Mouse (Mus musculus) forebrain, embryonic 15.5 days (tissue): ENCODE data around the gene Chrna10. TPM values are rescaled to one million over a fixed set of nuclear protein-coding genes. Genes with fewer than 3 reads are reported as not detected.

Experiments used
- ATAC-seq: fragments of 200-750 bp; cut with Nextera tagmentation; replicated peaks from 2 replicates; pipeline ENCODE4 v1.8.0; 2017; ENCODE audit warnings: mild to moderate bottlenecking, moderate TSS enrichment, moderate library complexity
- H3K27ac ChIP-seq: fragments of 300-500 bp; sonication (generic); replicated peaks from 2 replicates; pipeline ENCODE4 v1.5.1; 2015; ENCODE audit warnings: mild to moderate bottlenecking, inconsistent platforms
- H3K27me3 ChIP-seq: fragments of 300-500 bp; sonication (generic); 2 replicates; pipeline ENCODE4 v1.6.1; 2015; ENCODE audit warnings: inconsistent platforms
- H3K36me3 ChIP-seq: fragments of 300-500 bp; sonication (generic); 2 replicates; pipeline ENCODE4 v1.6.1; 2015; ENCODE audit warnings: mild to moderate bottlenecking, inconsistent platforms
- H3K4me1 ChIP-seq: fragments of 300-500 bp; sonication (generic); 2 replicates; pipeline ENCODE4 v1.6.1; 2015; ENCODE audit warnings: inconsistent platforms
- H3K4me2 ChIP-seq: fragments of 300-500 bp; sonication (generic); replicated peaks from 2 replicates; pipeline ENCODE4 v1.6.1; 2015; ENCODE audit warnings: mild to moderate bottlenecking, inconsistent platforms
- H3K4me3 ChIP-seq: fragments of 300-500 bp; sonication (generic); 2 replicates; pipeline ENCODE4 v1.5.1; 2015; ENCODE audit warnings: mild to moderate bottlenecking, inconsistent platforms
- H3K9ac ChIP-seq: fragments of 300-500 bp; sonication (generic); replicated peaks from 2 replicates; pipeline ENCODE4 v1.6.1; 2015; ENCODE audit warnings: mild to moderate bottlenecking, inconsistent platforms
- H3K9me3 ChIP-seq: fragments of 300-500 bp; sonication (generic); 2 replicates; pipeline ENCODE4 v1.6.1; 2016; ENCODE audit warnings: inconsistent platforms
- WGBS: fragments of 180-500 bp; shearing (Covaris S2); methylation state at CpG from one replicate; pipeline ENCODE4 v1.1.7; 2015; ENCODE audit warnings: mixed read lengths; 5-methylcytosine and 5-hydroxymethylcytosine counted together
- polyA plus RNA-seq: library from polyadenylated mRNA; unstranded; fragments of >200 nt; fragmentation: Nextera tagmentation; extraction: Ambion mirVana; gene quantifications from 2 replicates; pipeline ENCODE4 v1.2.1, GENCODE M21; 2015

Gene Chrna10
- polyA plus RNA-seq, 1 experiment from 2014 or later = not detected

DNA sequence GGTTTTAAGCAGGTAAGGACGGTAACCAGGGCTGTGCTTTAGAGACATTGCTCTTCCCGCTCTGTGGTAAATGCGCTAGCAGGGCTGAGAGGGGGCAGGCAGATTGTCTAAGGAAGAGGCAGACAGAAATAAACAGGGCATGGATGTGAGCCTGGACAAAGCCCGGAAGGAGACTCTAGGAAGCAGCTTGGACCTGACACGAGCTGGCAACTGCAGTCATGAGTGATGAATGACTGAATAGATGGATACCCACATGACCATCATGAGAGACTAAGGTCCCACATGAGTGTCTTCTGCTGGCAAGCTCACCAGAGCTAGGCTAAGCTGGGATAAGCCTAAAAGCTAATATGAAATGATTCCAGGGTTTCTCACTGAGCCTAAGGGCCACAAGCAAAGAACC lies 12.5 kb downstream of the Chrna10 start:
- no peak for ATAC-seq
- Histone ChIP-seq H3K27me3 (0 out of 2 replicates have a peak, but pooled peaks cover 3% of the 10 kb centered on the region), H3K4me2 (no peak overlapping the region), H3K36me3 (no peaks in the 10 kb centered on the region), H3K4me1 (peaks cover 24% of the 10 kb centered on the region), H3K9me3 (no peaks in the 10 kb centered on the region), H3K4me3 (no peak overlapping the region), H3K9ac (no peak overlapping the region), H3K27ac (no peak overlapping the region)
- 74% methylated on average over 5 of the region's 5 CpGs for WGBS

DNA sequence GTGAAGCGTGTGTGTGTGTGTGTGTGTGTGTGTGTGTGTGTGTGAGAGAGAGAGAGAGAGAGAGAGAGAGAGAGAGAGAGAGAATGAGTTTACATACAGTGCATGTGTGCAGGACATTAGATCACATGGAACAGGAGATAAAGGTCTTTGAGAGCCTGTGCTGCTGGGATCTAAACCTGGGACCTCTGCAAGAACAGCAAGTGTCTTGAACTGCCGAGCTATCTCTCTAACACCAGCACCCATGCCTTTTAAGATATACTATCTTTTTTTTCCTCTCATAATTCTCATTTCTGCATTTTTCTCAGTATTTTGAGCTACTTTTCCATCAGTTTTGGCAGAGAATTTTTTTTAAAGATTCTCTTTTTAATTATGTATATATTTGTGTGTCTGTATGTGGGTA lies 13.1 kb downstream of the Chrna10 start:
- no peak overlapping the region for H3K9ac ChIP-seq
- H3K4me3 ChIP-seq = no peak overlapping the region
- no peaks in the 10 kb centered on the region for H3K9me3 ChIP-seq
- no peak for ATAC-seq
- peaks cover 24% of the 10 kb centered on the region for H3K4me1 ChIP-seq
- no peaks in the 10 kb centered on the region for H3K36me3 ChIP-seq
- H3K4me2 ChIP-seq = no peak overlapping the region
- no peak overlapping the region for H3K27ac ChIP-seq
- 0 out of 2 replicates have a peak, but pooled peaks cover 6% of the 10 kb centered on the region for H3K27me3 ChIP-seq
- WGBS = 88% methylated on average over 2 of the region's 2 CpGs

DNA sequence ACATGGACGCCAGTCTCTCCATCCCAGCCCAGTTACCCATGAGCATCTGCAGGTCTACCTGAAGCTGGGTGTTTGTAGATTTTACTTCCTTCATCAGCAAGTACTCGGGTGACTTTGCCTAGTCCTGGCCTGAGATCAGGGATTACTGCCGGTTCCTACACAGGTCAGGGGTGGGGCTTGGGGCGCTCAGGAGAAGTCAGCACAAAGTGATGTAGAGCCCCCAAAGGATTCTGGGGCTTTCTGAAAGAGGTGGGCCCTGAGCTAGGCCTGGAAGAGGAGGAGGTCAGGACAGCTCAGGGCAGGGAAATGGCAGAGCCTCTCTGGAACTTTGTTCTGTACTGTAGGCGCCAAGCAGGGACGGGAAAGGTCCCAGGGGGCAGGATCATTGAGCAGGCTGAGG lies 13.9 kb downstream of the Chrna10 start:
- ATAC-seq = no peak
- no peaks in the 10 kb centered on the region for H3K36me3 ChIP-seq
- H3K9me3 ChIP-seq = no peaks in the 10 kb centered on the region
- H3K27me3 ChIP-seq = 0 out of 2 replicates have a peak, but pooled peaks cover 6% of the 10 kb centered on the region
- H3K4me1 ChIP-seq = peaks cover 24% of the 10 kb centered on the region
- H3K27ac ChIP-seq = no peak overlapping the region
- H3K9ac ChIP-seq = no peak overlapping the region
- no peak overlapping the region for H3K4me2 ChIP-seq
- WGBS = 46% methylated on average over 6 of the region's 6 CpGs
- no peak overlapping the region for H3K4me3 ChIP-seq

DNA sequence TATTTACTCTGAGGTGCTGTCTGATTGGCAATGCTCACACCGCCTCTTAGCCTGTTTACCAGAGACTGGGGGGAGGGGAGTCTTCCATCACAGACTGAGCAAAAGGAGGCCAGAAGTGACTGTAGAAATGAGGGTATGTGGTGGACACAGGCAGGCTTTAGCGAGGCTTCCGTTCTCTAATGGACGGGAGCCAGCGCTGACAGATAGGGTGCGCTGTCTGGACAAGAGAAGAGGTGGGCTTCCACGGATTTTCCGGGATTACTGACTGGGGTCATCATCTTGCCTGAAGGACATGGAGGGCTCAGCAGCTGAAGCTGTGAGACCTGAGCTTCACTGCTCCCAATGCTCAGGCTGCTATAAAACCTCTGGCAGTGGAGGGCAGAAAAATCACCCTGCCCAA lies 14.4 kb downstream of the Chrna10 start:
- no peak overlapping the region for H3K27ac ChIP-seq
- H3K4me1 ChIP-seq = peaks cover 23% of the 10 kb centered on the region
- H3K9ac ChIP-seq = no peak overlapping the region
- no peak for ATAC-seq
- no peaks in the 10 kb centered on the region for H3K36me3 ChIP-seq
- no peaks in the 10 kb centered on the region for H3K9me3 ChIP-seq
- 54% methylated on average over 8 of the region's 8 CpGs for WGBS
- H3K4me3 ChIP-seq = no peak overlapping the region
- 0 out of 2 replicates have a peak, but pooled peaks cover 6% of the 10 kb centered on the region for H3K27me3 ChIP-seq
- H3K4me2 ChIP-seq = no peak overlapping the region

DNA sequence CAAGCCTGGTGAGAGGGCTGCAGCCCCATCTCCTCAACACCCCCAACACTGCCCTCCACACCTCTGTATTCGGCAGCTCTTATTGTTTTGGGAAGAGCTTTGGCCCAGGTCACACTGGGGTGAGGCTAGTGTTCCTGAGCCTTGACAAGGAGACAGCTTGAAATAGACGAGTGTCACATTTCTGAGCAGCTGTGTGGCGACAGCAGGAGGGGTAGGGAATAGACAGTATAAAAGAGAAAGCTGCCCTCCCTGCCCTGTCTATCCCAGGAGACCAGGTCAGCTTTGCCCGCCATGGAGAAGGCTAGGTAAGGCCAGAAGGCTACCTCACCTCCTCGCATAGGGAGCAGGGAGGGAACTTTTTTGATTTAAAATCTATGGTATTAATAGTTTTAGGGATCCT lies 15.1 kb downstream of the Chrna10 start, which contains the start of gene Art1:
Gene Art1, plus strand, starts transcription at position 257 of the 400 bp plus-strand sequence.
- WGBS = 46% methylated on average over 5 of the region's 5 CpGs
- no peak for ATAC-seq
- H3K9ac ChIP-seq = no peak within 1 kb of the TSS

DNA sequence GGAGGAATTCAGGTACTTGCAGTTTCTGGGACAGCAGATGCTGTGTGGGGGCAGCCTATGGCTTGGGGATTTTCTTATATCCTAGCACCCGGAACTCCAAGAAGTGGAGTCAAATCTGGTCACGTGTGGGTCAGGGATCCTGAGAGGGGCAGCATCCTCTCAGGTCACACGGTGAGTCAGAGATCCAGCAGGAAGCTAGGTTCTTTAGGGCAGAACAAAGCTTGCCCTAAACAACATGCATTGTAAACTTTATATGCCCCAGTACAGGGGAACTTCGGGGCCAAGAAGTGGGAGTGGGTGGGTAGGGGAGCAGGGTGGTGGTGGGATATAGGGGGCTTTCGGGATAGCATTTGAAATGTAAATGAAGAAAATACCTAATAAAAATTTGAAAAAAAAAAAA lies 15.8 kb downstream of the Chrna10 start:
- WGBS = 62% methylated on average over 5 of the region's 5 CpGs
- H3K9me3 ChIP-seq = no peaks in the 10 kb centered on the region
- H3K27ac ChIP-seq = no peak overlapping the region
- peaks cover 15% of the 10 kb centered on the region for H3K4me1 ChIP-seq
- no peak overlapping the region for H3K4me3 ChIP-seq
- no peak for ATAC-seq
- no peak overlapping the region for H3K9ac ChIP-seq
- no peaks in the 10 kb centered on the region for H3K36me3 ChIP-seq
- H3K4me2 ChIP-seq = no peak overlapping the region
- H3K27me3 ChIP-seq = 0 out of 2 replicates have a peak, but pooled peaks cover 6% of the 10 kb centered on the region

More for the DNA sequence above, 15.1 kb downstream of the Chrna10 start, which contains the start of gene Art1:
- Histone ChIP-seq H3K9me3 (no peaks in the 10 kb centered on the region), H3K27me3 (0 out of 2 replicates have a peak, but pooled peaks cover 6% of the 10 kb centered on the region), H3K4me3 (no peak within 1 kb of the TSS), H3K4me2 (no peak within 1 kb of the TSS), H3K36me3 (no peaks in the 10 kb centered on the region), H3K4me1 (peaks cover 15% of the 10 kb centered on the region), H3K27ac (no peak within 1 kb of the TSS)

DNA sequence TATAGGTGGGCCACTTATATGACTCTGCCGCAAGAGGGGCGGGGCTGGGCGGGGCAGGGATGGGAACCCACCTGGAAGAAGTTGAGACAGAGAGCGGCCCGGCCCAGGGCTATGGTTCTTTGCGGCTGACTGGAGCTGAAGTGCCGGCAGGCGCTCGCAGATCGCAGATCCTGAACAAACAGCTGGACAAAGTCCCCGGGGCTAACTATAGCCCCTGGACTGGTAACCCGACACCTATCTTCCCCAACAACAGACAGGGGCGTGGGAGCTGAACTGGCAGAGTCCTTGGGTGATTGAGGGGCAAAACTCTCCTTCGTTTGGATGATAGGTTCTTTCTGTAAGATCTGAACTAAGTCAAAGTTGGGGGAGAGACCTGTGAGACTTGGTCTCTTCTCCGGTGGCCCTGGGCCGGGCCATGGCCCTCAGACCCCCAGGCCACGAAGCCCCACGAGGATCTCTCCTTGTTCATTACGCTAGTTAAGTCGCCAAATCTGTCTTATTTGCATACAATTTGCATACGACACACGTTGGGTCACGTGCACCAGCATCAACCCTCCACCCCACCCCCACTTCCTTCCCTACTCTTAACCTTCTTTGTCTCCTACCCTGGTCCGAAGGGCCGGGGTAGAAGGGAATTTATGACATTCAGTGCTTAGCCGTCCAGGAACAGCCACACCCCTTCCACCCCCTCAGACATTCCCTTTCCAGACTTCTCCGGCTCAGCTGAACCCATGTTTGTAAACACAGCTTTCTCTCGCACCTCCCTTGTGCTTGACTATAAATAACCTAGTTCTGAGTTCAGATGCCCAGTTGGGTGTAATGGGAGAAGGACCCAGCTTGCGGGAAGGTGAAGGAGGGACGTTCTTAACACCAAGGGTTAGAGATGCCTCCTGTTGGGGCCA lies 16.6 kb downstream of the Chrna10 start:
- Histone ChIP-seq H3K36me3 (no peaks in the 10 kb centered on the region), H3K4me2 (peak overlapping the region; percentile 41), H3K4me3 (peak overlapping the region; percentile 20), H3K9ac (no peak overlapping the region), H3K4me1 (peaks cover 15% of the 10 kb centered on the region), H3K9me3 (no peaks in the 10 kb centered on the region), H3K27ac (no peak overlapping the region), H3K27me3 (0 out of 2 replicates have a peak, but pooled peaks cover 6% of the 10 kb centered on the region)
- WGBS = 4% methylated on average over 30 of the region's 30 CpGs
- peak; percentile 57; the same call in 1 of the 2 replicates for ATAC-seq

DNA sequence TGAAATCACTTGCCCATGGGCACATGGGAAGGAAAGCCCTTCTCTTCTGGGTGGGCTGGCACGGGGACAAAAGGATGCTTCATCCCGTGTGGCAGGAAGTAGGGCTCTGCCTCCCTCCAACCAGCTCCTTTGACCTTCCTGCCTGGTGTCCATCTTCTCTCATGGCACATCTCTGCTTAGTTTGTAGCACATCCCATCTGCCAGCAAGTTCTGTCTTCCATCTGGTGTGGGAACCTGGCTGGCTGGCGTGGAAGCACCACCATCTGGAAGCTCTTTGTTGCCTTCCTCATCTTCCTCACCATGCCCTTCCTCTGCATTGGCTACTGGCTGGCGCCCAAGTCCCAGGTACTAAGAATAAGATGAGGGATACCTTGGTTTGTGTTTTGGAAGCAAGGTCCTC lies 29.3 kb downstream of the Chrna10 start:
- no peaks in the 10 kb centered on the region for H3K9me3 ChIP-seq
- no peaks in the 10 kb centered on the region for H3K27me3 ChIP-seq
- no peak overlapping the region for H3K4me2 ChIP-seq
- no peak for ATAC-seq
- H3K36me3 ChIP-seq = peaks cover 29% of the 10 kb centered on the region
- no peak overlapping the region for H3K9ac ChIP-seq
- no peak overlapping the region for H3K4me3 ChIP-seq
- 91% methylated on average over 4 of the region's 4 CpGs for WGBS
- H3K4me1 ChIP-seq = no peaks in the 10 kb centered on the region
- H3K27ac ChIP-seq = no peak overlapping the region

DNA sequence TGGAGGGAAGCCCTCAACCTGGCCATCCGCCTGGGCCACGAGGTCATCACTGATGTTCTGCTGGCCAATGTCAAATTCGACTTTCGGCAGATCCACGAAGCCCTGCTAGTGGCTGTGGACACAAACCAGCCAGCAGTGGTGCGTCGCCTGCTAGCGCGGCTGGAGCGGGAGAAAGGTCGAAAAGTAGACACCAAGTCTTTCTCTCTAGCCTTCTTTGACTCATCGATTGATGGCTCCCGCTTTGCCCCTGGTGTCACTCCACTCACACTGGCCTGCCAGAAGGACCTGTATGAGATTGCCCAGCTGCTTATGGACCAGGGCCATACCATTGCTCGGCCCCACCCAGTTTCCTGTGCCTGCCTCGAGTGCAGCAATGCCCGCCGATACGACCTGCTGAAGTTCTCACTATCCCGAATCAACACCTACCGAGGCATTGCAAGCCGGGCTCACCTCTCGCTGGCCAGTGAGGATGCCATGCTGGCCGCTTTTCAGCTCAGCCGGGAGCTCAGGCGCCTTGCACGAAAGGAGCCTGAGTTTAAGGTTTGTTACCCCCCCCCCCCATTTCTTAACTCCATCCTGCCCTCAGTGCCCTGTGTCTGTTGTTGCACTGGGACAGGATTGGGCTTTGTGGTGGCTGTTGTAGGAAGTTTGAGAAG lies 32.5 kb downstream of the Chrna10 start:
- Histone ChIP-seq H3K4me3 (no peak overlapping the region), H3K9ac (no peak overlapping the region), H3K4me2 (no peak overlapping the region), H3K9me3 (no peaks in the 10 kb centered on the region), H3K36me3 (peaks cover 52% of the 10 kb centered on the region), H3K27ac (no peak overlapping the region), H3K4me1 (no peaks in the 10 kb centered on the region), H3K27me3 (no peaks in the 10 kb centered on the region)
- 91% methylated on average over 26 of the region's 26 CpGs for WGBS
- no peak for ATAC-seq

DNA sequence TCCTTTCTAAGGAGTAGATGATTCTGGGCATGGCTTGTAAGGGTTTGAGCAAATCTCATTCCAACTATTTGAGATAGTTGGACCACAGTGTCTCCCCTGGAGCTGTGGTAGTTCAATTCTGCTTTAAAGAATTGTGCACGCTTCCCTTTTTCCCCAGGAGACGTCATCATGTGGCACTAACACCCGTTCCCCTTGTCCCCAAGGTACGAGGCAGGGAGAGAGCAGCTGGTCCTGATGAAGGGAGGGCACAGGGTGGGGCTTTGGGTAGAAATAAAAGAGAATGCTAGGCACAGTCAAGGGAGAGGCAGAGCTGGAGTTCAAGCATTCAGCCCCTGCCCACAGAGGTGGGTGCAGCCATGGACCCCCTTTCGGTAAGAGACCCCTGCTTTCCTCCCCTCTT lies 33.8 kb downstream of the Chrna10 start, which contains the start of gene Trpc2:
Gene Trpc2, plus strand, starts transcription at position 301 of the 400 bp plus-strand sequence.
- Histone ChIP-seq H3K4me3 (no peak within 1 kb of the TSS), H3K27ac (no peak within 1 kb of the TSS), H3K36me3 (peaks cover 55% of the 10 kb centered on the region), H3K27me3 (no peaks in the 10 kb centered on the region), H3K9ac (no peak within 1 kb of the TSS), H3K4me2 (no peak within 1 kb of the TSS), H3K9me3 (no peaks in the 10 kb centered on the region), H3K4me1 (no peaks in the 10 kb centered on the region)
- no peak for ATAC-seq
- 87% methylated on average over 5 of the region's 5 CpGs for WGBS

DNA sequence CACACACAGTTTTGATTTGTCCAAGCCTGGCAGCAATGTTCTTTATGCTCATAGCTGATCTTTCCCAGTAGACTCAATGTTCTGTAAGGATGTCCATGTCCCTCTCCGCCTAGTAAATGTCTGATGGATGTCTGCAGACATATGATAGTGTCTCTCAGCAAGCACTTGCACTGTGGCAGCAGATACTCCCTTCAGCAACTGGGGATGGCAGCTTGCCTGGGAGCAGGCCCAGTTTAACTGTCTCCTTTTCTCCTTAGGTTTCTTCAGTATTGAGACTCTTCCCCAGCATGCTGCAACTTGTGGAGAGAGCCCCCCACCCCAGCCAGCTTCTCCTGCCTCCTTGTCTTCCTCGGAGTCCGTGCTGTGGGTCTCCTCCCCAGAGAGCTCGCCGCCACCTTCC lies 34.8 kb downstream of the Chrna10 start:
- Histone ChIP-seq H3K4me1 (no peaks in the 10 kb centered on the region), H3K36me3 (peaks cover 65% of the 10 kb centered on the region), H3K4me2 (no peak overlapping the region), H3K9ac (no peak overlapping the region), H3K4me3 (no peak overlapping the region), H3K27me3 (no peaks in the 10 kb centered on the region), H3K9me3 (no peaks in the 10 kb centered on the region), H3K27ac (no peak overlapping the region)
- no peak for ATAC-seq
- WGBS = 98% methylated on average over 5 of the region's 5 CpGs

DNA sequence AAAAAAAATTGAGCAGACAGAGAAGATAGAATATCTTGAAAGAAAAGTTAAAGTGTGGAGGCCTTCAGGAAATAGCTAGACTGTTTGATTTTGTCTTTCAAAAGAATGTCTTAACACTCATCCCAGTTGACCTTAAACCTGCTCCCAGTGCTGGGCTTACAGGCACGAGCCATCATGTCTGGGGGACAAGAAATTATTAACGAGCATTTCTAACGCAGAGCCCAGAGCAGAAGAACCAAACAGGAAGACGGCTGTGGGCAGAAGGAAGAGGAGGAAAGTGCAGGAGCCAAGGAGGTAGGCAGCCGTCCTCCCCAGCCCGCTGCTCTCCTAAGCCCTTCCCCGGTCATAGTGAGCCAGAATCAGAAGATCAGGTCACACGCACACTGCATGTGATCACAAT lies 36.3 kb downstream of the Chrna10 start:
- no peak overlapping the region for H3K4me3 ChIP-seq
- no peak overlapping the region for H3K27ac ChIP-seq
- no peaks in the 10 kb centered on the region for H3K4me1 ChIP-seq
- H3K27me3 ChIP-seq = no peaks in the 10 kb centered on the region
- peaks cover 77% of the 10 kb centered on the region for H3K36me3 ChIP-seq
- no peak overlapping the region for H3K4me2 ChIP-seq
- H3K9me3 ChIP-seq = no peaks in the 10 kb centered on the region
- H3K9ac ChIP-seq = no peak overlapping the region
- no peak for ATAC-seq
- WGBS = 91% methylated on average over 8 of the region's 8 CpGs
